Mouse (Mus musculus): Measurements from ENCODE around the gene Gpr84.

Gpr84 gene

GRCm38 (mm10) chr15:103307125-103307524 lies 3.3 kb downstream of the Gpr84 start:
- peak; percentile 88 for DNase-seq (ENCODE audit: low read depth, low spot score)

- DNase-seq (ENCODE audit: low read depth, low spot score), result no peak
These were observed 4.4 kb downstream of the Gpr84 start for GRCm38 (mm10) chr15:103305792-103306645.

- peak; percentile 92 for DNase-seq (ENCODE audit: low read depth, low spot score)
These were observed 5.2 kb downstream of the Gpr84 start for GRCm38 (mm10) chr15:103305070-103305678.

- no peak for DNase-seq (ENCODE audit: low read depth, low spot score)
These were observed 5.8 kb downstream of the Gpr84 start for GRCm38 (mm10) chr15:103304616-103304969.

GRCm38 (mm10) chr15:103303916-103304615 lies 6.3 kb downstream of the Gpr84 start:
- DNase-seq (ENCODE audit: low read depth, low spot score), result no peak

GRCm38 (mm10) chr15:103302341-103303021 lies 7.9 kb downstream of the Gpr84 start:
- no peak for DNase-seq (ENCODE audit: low read depth, low spot score)

GRCm38 (mm10) chr15:103301547-103302340 lies 8.7 kb downstream of the Gpr84 start:
- DNase-seq (ENCODE audit: low read depth, low spot score), result no peak

GRCm38 (mm10) chr15:103301046-103301445 lies 9.4 kb downstream of the Gpr84 start:
- no peak for DNase-seq (ENCODE audit: low read depth, low spot score)

GRCm38 (mm10) chr15:103300560-103300959 lies 9.9 kb downstream of the Gpr84 start:
- no peak for DNase-seq (ENCODE audit: low read depth, low spot score)

GRCm38 (mm10) chr15:103300067-103300471 lies 10.3 kb downstream of the Gpr84 start:
- DNase-seq (ENCODE audit: low read depth, low spot score), result no peak

- DNase-seq (ENCODE audit: low read depth, low spot score), result no peak
These were observed 10.8 kb downstream of the Gpr84 start for GRCm38 (mm10) chr15:103299644-103300043.

- no peak for DNase-seq (ENCODE audit: low read depth, low spot score)
These were observed 11.4 kb downstream of the Gpr84 start for GRCm38 (mm10) chr15:103298861-103299616.

GRCm38 (mm10) chr15:103298026-103298425 lies 12.4 kb downstream of the Gpr84 start:
- no peak for DNase-seq (ENCODE audit: low read depth, low spot score)

GRCm38 (mm10) chr15:103297313-103297712 lies 13.1 kb downstream of the Gpr84 start:
- no peak for DNase-seq (ENCODE audit: low read depth, low spot score)

- DNase-seq (ENCODE audit: low read depth, low spot score), result no peak
These were observed 14.6 kb downstream of the Gpr84 start for GRCm38 (mm10) chr15:103295851-103296250.

GRCm38 (mm10) chr15:103294649-103295048 lies 15.8 kb downstream of the Gpr84 start:
- DNase-seq (ENCODE audit: low read depth, low spot score), result no peak

GRCm38 (mm10) chr15:103293375-103293774 lies 17.0 kb downstream of the Gpr84 start:
- DNase-seq (ENCODE audit: low read depth, low spot score), result no peak

- DNase-seq (ENCODE audit: low read depth, low spot score), result no peak
These were observed 17.6 kb downstream of the Gpr84 start for GRCm38 (mm10) chr15:103292673-103293345.

GRCm38 (mm10) chr15:103290843-103291242 lies 19.6 kb downstream of the Gpr84 start:
- no peak for DNase-seq (ENCODE audit: low read depth, low spot score)

- DNase-seq (ENCODE audit: low read depth, low spot score), result no peak
These were observed 20.0 kb downstream of the Gpr84 start for GRCm38 (mm10) chr15:103290417-103290816.

Measured in CD4-positive helper T cell, adult 2 months (primary cell).